9 mouse cellular contexts compared by ENCODE assay signal in genomic region chr17:64603534-64603933, GRCm38 (mm10). TPM values are rescaled to one million over a fixed set of nuclear protein-coding genes. Genes with fewer than 3 reads are reported as not detected.
DNase-seq lines count a peak whose midpoint lies in the region; ATAC-seq and TF ChIP-seq lines count a peak whose summit lies in the region.
"Had no signal": no experiment of that assay in that cellular context is flagged by ENCODE, and none has a peak within 500 bp of the region (broad histone marks: within the 10 kb centered on the region; RNA-seq: fewer than 3 reads in every experiment).

No protein-coding gene starts in this region.

- peaks cover 39% of the 10 kb centered on the region for H3K4me1 ChIP-seq in forebrain, embryonic 12.5 days
- H3K4me1 ChIP-seq in intestine, embryonic 16.5 days (ENCODE audit: control insufficient read depth, insufficient read depth, low read length), result peaks cover 29% of the 10 kb centered on the region
- H3K4me1 ChIP-seq in neural tube, embryonic 13.5 days (replicated peaks), result peaks cover 41% of the 10 kb centered on the region

- no peaks in the 10 kb centered on the region for H3K9me3 ChIP-seq in forebrain, embryonic 12.5 days
- no peaks in the 10 kb centered on the region for H3K9me3 ChIP-seq in intestine, embryonic 16.5 days (ENCODE audit: control insufficient read depth, low read length)
- H3K9me3 ChIP-seq in neural tube, embryonic 13.5 days, result no peaks in the 10 kb centered on the region

- DNase-seq in left cerebral cortex, adult 2 months (ENCODE audit: extremely low spot score in 1 of 2, low spot score in 2 of 2), result no peak
- no peak for DNase-seq in left cerebral cortex, postnatal 4 days
- no peak for DNase-seq in MN1 (ENCODE audit: low spot score)
- no peak for DNase-seq in adrenal gland, postnatal 25 days
- DNase-seq: cerebellum, postnatal 14 days; kidney, adult 9 months had no signal

- no peak for TF ChIP-seq CTCF in left cerebral cortex, adult 2 months (IDR thresholded peaks at IDR 0.05)

- no peak overlapping the region for H3K27ac ChIP-seq in left cerebral cortex, adult 2 months
- H3K27ac ChIP-seq in forebrain, embryonic 12.5 days, result no peak overlapping the region
- H3K27ac ChIP-seq in intestine, embryonic 16.5 days (ENCODE audit: low read length), result no peak overlapping the region
- H3K27ac ChIP-seq in neural tube, embryonic 13.5 days (replicated peaks), result no peak overlapping the region

- no peak for ATAC-seq in forebrain, embryonic 12.5 days (ENCODE audit: low FRiP score)
- ATAC-seq in intestine, embryonic 16.5 days, result no peak
- no peak for ATAC-seq in neural tube, embryonic 13.5 days (ENCODE audit: low read depth)

- peak overlapping the region; percentile 30; the same call in 1 of the 2 replicates for H3K4me3 ChIP-seq in left cerebral cortex, adult 2 months
- H3K4me3 ChIP-seq in forebrain, embryonic 12.5 days (replicated peaks), result no peak overlapping the region
- H3K4me3 ChIP-seq in intestine, embryonic 16.5 days (ENCODE audit: low read length), result peak overlapping the region; percentile 93
- H3K4me3 ChIP-seq in neural tube, embryonic 13.5 days, result peak overlapping the region; percentile 92

- no peaks in the 10 kb centered on the region for H3K36me3 ChIP-seq in forebrain, embryonic 12.5 days (replicated peaks)
- no peaks in the 10 kb centered on the region for H3K36me3 ChIP-seq in intestine, embryonic 16.5 days (ENCODE audit: control insufficient read depth, insufficient read depth, low read length)
- H3K36me3 ChIP-seq in neural tube, embryonic 13.5 days, result no peaks in the 10 kb centered on the region

- H3K4me2 ChIP-seq in forebrain, embryonic 12.5 days, result peak overlapping the region; percentile 99; the same call in 1 of the 2 replicates
- peak overlapping the region; percentile 87 for H3K4me2 ChIP-seq in intestine, embryonic 16.5 days (ENCODE audit: low read depth, low read length)
- H3K4me2 ChIP-seq in neural tube, embryonic 13.5 days, result peak overlapping the region; percentile 100

- H3K9ac ChIP-seq in forebrain, embryonic 12.5 days, result no peak overlapping the region
- H3K9ac ChIP-seq in intestine, embryonic 16.5 days (ENCODE audit: low read depth, low read length), result 0 out of 2 replicates have a peak overlapping the region, but pooled peaks have one; percentile 93
- H3K9ac ChIP-seq in neural tube, embryonic 13.5 days, result no peak overlapping the region; the same call in 1 of the 2 replicates

- 88% methylated on average over 5 of the region's 5 CpGs for WGBS in forebrain, embryonic 12.5 days
- WGBS in intestine, embryonic 16.5 days, result 74% methylated on average over 5 of the region's 5 CpGs
- WGBS in neural tube, embryonic 13.5 days, result 79% methylated on average over 5 of the region's 5 CpGs

- no peaks in the 10 kb centered on the region for H3K27me3 ChIP-seq in forebrain, embryonic 12.5 days
- H3K27me3 ChIP-seq in intestine, embryonic 16.5 days (replicated peaks; ENCODE audit: control insufficient read depth, insufficient read depth, low read length), result no peaks in the 10 kb centered on the region
- H3K27me3 ChIP-seq in neural tube, embryonic 13.5 days, result no peaks in the 10 kb centered on the region

- intact Hi-C loops in left cerebral cortex, adult 2 months (cut with DNase I), result loop anchor here (5.0 to 10.0 kb wide), 5 partner anchors 271 to 1029 kb away; partner anchors contain the start of genes A930002H24Rik and Fer
- intact Hi-C loops in left cerebral cortex, postnatal 4 days (cut with DNase I), result loop anchor here (10.0 kb wide), 2 partner anchors 271 to 961 kb away; no protein-coding TSS in a partner anchor

RNA-seq across cellular contexts. Expression of gene Man2a1, which starts 3.0 kb away (rescaled TPM):
- total RNA-seq in left cerebral cortex, adult 2 months (2021), result 10 to 100 TPM; 18.1 to 19.5 TPM
- 10 to 100 TPM; 21.1 to 21.7 TPM for total RNA-seq in left cerebral cortex, postnatal 4 days (2021)
- 4.1 and 4.7 TPM in 2 replicates for polyA plus RNA-seq in forebrain, embryonic 12.5 days (2016; fragmentation: Nextera tagmentation; extraction: Ambion mirVana)
- polyA plus RNA-seq in intestine, embryonic 16.5 days (2015; fragmentation: Nextera tagmentation; extraction: Ambion mirVana), result 8.4 and 9.1 TPM in 2 replicates
- polyA plus RNA-seq in neural tube, embryonic 13.5 days (2015; fragmentation: Nextera tagmentation; extraction: Ambion mirVana), result 5.1 and 5.3 TPM in 2 replicates
- total RNA-seq in adrenal gland, postnatal 25 days (2021), result 176 and 192 TPM in 2 replicates
